Mouse (Mus musculus) left cerebral cortex, adult 18-20 months (tissue): Measurements from ENCODE around the gene Upk3a. TPM values are rescaled to one million over a fixed set of nuclear protein-coding genes. Genes with fewer than 3 reads are reported as not detected.
"Not testable (repeated sequence)": the region's sequence is repeated elsewhere in the genome, so short reads cannot be mapped to it uniquely, and the experiment has no call there.

Source experiments
- DNase-seq, 2 experiments: peaks; one replicate each; pipeline ENCODE4 v3.0.0; 2021 to 2022; ENCODE audit warnings: low spot score in 2 of 2, mixed read lengths in 1 of 2
- total RNA-seq, 2 experiments: library from RNA; stranded (reverse); gene quantifications; 2 replicates each; pipeline ENCODE4 v1.2.3; 2021

Gene Upk3a
- total RNA-seq, 2 experiments from 2014 or later = 0.35 to 0.42 TPM

- no peak for DNase-seq
Measured at GRCm38 (mm10) chr15:84999911-85000310, 17.0 kb upstream of the Upk3a start.

GRCm38 (mm10) chr15:85000984-85001982, 15.7 kb upstream of the Upk3a start:
- DNase-seq = peak; percentile 79 to 80

GRCm38 (mm10) chr15:85009666-85010065, 7.3 kb upstream of the Upk3a start:
- DNase-seq = no peak

GRCm38 (mm10) chr15:85011895-85012661, 4.9 kb upstream of the Upk3a start:
- DNase-seq = no peak

- DNase-seq = no peak
Measured at GRCm38 (mm10) chr15:85012662-85013054, 4.3 kb upstream of the Upk3a start.

- DNase-seq = peak; percentile 57 to 77
Measured at GRCm38 (mm10) chr15:85015771-85016170, 1.2 kb upstream of the Upk3a start.

GRCm38 (mm10) chr15:85022211-85022610, 5.3 kb downstream of the Upk3a start:
- DNase-seq = no peak

- DNase-seq = no peak
Measured at GRCm38 (mm10) chr15:85026197-85026596, 9.3 kb downstream of the Upk3a start.

GRCm38 (mm10) chr15:85027740-85028139, 10.8 kb downstream of the Upk3a start:
- no peak for DNase-seq

GRCm38 (mm10) chr15:85028648-85029047, 11.7 kb downstream of the Upk3a start, which contains the start of gene Fam118a:
Gene Fam118a, plus strand, starts transcription at chr15:85028948.
- DNase-seq = not testable (repeated sequence)

- DNase-seq = not testable (repeated sequence)
Measured at GRCm38 (mm10) chr15:85030643-85031042, 13.7 kb downstream of the Upk3a start.

GRCm38 (mm10) chr15:85031866-85032265, 14.9 kb downstream of the Upk3a start:
- DNase-seq = no peak

- not testable (repeated sequence) for DNase-seq
Measured at GRCm38 (mm10) chr15:85033916-85034315, 17.0 kb downstream of the Upk3a start.

GRCm38 (mm10) chr15:85036566-85037342, 19.8 kb downstream of the Upk3a start:
- DNase-seq = peak; percentile 94 to 98

GRCm38 (mm10) chr15:85037343-85037690, 20.4 kb downstream of the Upk3a start:
- peak in 1 of 2 experiments; percentile 9 for DNase-seq

- no peak for DNase-seq
Measured at GRCm38 (mm10) chr15:85041546-85042225, 24.7 kb downstream of the Upk3a start.

GRCm38 (mm10) chr15:85042361-85042954, 25.5 kb downstream of the Upk3a start:
- peak; percentile 66 to 71 for DNase-seq

- no peak for DNase-seq
Measured at GRCm38 (mm10) chr15:85043116-85043515, 26.2 kb downstream of the Upk3a start.

- no peak for DNase-seq
Measured at GRCm38 (mm10) chr15:85043761-85044160, 26.8 kb downstream of the Upk3a start.
